Mouse (Mus musculus) brain, embryonic 14.5 days (tissue): ENCODE measurements around the gene Plpp2.

ENCODE experiments used
- CTCF ChIP-seq: fragments of 200-500 bp; IDR thresholded peaks from 2 replicates; pipeline ENCODE4 v1.5.1; 2012; ENCODE audit warnings: inconsistent platforms, mild to moderate bottlenecking, moderate library complexity, borderline replicate concordance; ENCODE audit not compliant: insufficient read depth, insufficient read length; ENCODE audit errors: extremely low read depth
- POLR2A ChIP-seq: fragments of 200-500 bp; IDR thresholded peaks from 2 replicates; pipeline ENCODE4 v1.6.1; 2012; ENCODE audit warnings: mild to moderate bottlenecking, inconsistent platforms, borderline replicate concordance; ENCODE audit not compliant: poor library complexity, insufficient read depth, insufficient read length, severe bottlenecking; ENCODE audit errors: extremely low read depth

GRCm38 (mm10) chr10:79531593-79531992 is 2.0 kb downstream of the Plpp2 start:
- no peak for TF ChIP-seq POLR2A
- no peak for TF ChIP-seq CTCF
